Mouse (Mus musculus): ENCODE measurements around the gene Pafah1b3.

GRCm38 (mm10) chr7:25246759-25247137, 51.0 kb downstream of the Pafah1b3 start:
- TF ChIP-seq POLR2A (IDR thresholded peaks at IDR 0.05; ENCODE audit: extremely low read depth, insufficient read depth, low read length) (no peak), CTCF (IDR thresholded peaks at IDR 0.05; ENCODE audit: low read depth, low read length) (no peak)

Measured in liver, adult 2 months (tissue).